Mouse (Mus musculus) intestine, embryonic 15.5 days (tissue): ENCODE results near the gene Spats1. TPM values are rescaled to one million over a fixed set of nuclear protein-coding genes. Genes with fewer than 3 reads are reported as not detected.

Source experiments
- ATAC-seq: fragments of 200-750 bp; cut with Nextera tagmentation; 2 replicates; pipeline ENCODE4 v1.8.0; 2017; ENCODE audit warnings: moderate TSS enrichment, moderate library complexity
- H3K27ac ChIP-seq: fragments of 300-500 bp; sonication (generic); 2 replicates; pipeline ENCODE4 v1.5.1; 2015; ENCODE audit warnings: mild to moderate bottlenecking, inconsistent platforms
- H3K27me3 ChIP-seq: fragments of 300-500 bp; sonication (generic); replicated peaks from 2 replicates; pipeline ENCODE4 v1.6.1; 2015; ENCODE audit warnings: inconsistent platforms
- H3K36me3 ChIP-seq: fragments of 300-500 bp; sonication (generic); 2 replicates; pipeline ENCODE4 v1.6.1; 2015; ENCODE audit warnings: inconsistent platforms
- H3K4me1 ChIP-seq: fragments of 300-500 bp; sonication (generic); replicated peaks from 2 replicates; pipeline ENCODE4 v1.6.1; 2015; ENCODE audit warnings: inconsistent platforms
- H3K4me2 ChIP-seq: fragments of 300-500 bp; sonication (generic); replicated peaks from 2 replicates; pipeline ENCODE4 v1.6.1; 2015; ENCODE audit warnings: mild to moderate bottlenecking, inconsistent platforms
- H3K4me3 ChIP-seq: fragments of 300-500 bp; sonication (generic); replicated peaks from 2 replicates; pipeline ENCODE4 v1.5.1; 2015; ENCODE audit warnings: inconsistent platforms
- H3K9ac ChIP-seq: fragments of 300-500 bp; sonication (generic); 2 replicates; pipeline ENCODE4 v1.6.1; 2015; ENCODE audit warnings: inconsistent platforms
- H3K9me3 ChIP-seq: fragments of 300-500 bp; sonication (generic); 2 replicates; pipeline ENCODE4 v1.6.1; 2016; ENCODE audit warnings: inconsistent platforms
- WGBS: fragments of 180-500 bp; shearing (Covaris S2); methylation state at CpG from one replicate; pipeline ENCODE4 v1.1.7; 2015; 5-methylcytosine and 5-hydroxymethylcytosine counted together
- polyA plus RNA-seq: library from polyadenylated mRNA; unstranded; fragments of >200 nt; fragmentation: Nextera tagmentation; extraction: Ambion mirVana; gene quantifications from 2 replicates; pipeline ENCODE4 v1.2.1, GENCODE M21; 2015

Gene Spats1
- polyA plus RNA-seq, result 0.11 and 0.43 TPM in 2 replicates

DNA sequence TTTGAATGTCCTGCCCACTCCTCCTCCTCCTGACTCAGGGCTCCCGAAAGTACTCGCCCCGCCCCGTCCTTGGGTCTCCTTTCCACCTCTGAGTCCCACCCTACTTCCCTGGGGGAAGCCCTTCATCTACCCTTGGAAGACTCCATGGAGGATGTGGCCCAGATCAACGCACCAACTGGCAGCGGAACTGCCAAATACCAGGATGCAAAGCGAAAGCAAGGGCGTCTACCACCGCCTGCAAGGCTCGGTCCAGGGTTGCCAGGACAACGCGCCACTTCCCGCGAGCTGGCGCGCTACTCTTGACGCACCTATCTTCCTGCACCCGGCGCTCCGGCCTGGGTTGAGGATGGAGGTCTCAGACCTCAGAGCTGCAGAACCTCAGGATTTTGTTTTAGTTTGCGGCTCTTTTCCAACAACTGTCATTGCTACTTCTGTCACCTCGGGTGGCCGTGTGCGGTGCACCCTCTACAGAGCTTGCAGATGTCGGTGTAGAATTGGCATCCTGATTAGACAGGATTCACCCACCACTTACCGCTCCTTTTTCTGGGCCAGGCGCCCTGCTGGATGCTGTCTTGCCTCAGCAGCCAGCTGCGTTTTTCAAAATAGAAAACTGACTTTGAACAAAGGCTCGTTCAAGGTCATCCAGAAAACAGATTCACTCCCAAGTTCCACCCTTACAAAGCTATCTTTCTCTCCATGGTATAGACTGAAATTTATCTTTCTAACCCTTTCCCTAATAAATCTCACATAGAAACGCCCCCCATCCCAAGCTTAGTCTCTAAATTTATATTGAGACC lies at the start of gene Spats1:
TSS of gene Spats1 (minus strand) at position 747 of the 797 bp plus-strand sequence.
- peak; percentile 80 for ATAC-seq
- H3K27me3 ChIP-seq, result peaks cover 17% of the 10 kb centered on the region
- no peaks in the 10 kb centered on the region for H3K36me3 ChIP-seq
- H3K9me3 ChIP-seq, result no peaks in the 10 kb centered on the region
- H3K4me2 ChIP-seq, result peak within 1 kb of the TSS; percentile 65
- H3K9ac ChIP-seq, result peak within 1 kb of the TSS; percentile 11; the same call in 1 of the 2 replicates
- 5% methylated on average over 30 of the region's 30 CpGs for WGBS
- H3K4me1 ChIP-seq, result peaks cover 4% of the 10 kb centered on the region; the same call in 1 of the 2 replicates
- H3K4me3 ChIP-seq, result peak within 1 kb of the TSS; percentile 34
- no peak within 1 kb of the TSS for H3K27ac ChIP-seq

DNA sequence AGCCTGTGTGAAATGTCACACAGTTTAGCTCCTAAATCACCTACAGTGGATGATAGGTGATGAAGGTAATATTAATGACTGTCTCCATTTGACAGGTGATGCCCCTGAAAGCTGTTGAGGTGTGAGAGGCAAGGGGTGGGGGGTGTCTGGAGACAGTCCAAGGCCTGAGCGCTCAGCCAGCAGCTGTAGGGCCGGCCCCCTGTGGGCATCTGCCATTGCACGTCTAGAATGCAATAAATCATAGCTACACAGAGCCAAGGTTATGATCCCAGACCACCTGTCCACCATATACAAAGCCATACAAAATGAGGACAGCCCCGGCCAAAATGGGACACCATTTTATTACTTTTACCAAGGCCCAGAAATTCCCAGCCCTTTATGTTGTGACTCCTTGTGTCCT lies 49.7 kb upstream of the Spats1 start:
- Histone ChIP-seq H3K36me3 (no peaks in the 10 kb centered on the region), H3K27me3 (peaks cover 8% of the 10 kb centered on the region), H3K4me1 (peaks cover 8% of the 10 kb centered on the region), H3K9ac (no peak overlapping the region), H3K4me3 (no peak overlapping the region), H3K27ac (no peak overlapping the region), H3K9me3 (no peaks in the 10 kb centered on the region), H3K4me2 (no peak overlapping the region)
- 57% methylated on average over 4 of the region's 4 CpGs for WGBS
- no peak for ATAC-seq

DNA sequence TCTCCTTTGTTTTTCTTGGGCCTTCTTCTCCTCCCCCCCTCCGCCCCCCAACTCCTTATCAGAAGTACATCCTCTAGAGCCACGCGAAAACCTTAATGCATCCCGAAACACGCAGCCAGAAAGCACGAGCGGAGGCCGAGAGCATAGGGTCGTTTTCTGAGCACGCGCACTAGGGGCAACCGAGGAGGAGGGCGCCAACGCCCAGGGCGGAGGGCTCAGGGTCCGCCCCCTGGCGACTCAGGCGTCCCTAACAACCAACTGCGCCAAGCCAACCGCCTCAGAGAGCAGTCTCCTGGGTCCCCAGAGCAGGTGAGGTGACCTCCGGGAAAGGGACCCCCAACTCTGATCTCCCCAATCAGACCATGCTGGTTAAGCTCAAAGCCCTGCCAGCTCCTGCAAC lies 48.0 kb upstream of the Spats1 start, which contains the start of gene Tcte1:
TSS of gene Tcte1 (plus strand) at position 172 of the 400 bp plus-strand sequence.
- H3K4me3 ChIP-seq, result peak within 1 kb of the TSS; percentile 27
- H3K4me2 ChIP-seq, result peak within 1 kb of the TSS; percentile 70
- under 1% methylated on average over 21 of the region's 21 CpGs for WGBS
- H3K9ac ChIP-seq, result peak within 1 kb of the TSS; percentile 26
- H3K9me3 ChIP-seq, result no peaks in the 10 kb centered on the region
- H3K27ac ChIP-seq, result no peak within 1 kb of the TSS
- peaks cover 8% of the 10 kb centered on the region for H3K4me1 ChIP-seq
- H3K36me3 ChIP-seq, result 0 out of 2 replicates have a peak, but pooled peaks cover 5% of the 10 kb centered on the region
- H3K27me3 ChIP-seq, result no peaks in the 10 kb centered on the region; the same call in 1 of the 2 replicates
- peak; percentile 82 for ATAC-seq

DNA sequence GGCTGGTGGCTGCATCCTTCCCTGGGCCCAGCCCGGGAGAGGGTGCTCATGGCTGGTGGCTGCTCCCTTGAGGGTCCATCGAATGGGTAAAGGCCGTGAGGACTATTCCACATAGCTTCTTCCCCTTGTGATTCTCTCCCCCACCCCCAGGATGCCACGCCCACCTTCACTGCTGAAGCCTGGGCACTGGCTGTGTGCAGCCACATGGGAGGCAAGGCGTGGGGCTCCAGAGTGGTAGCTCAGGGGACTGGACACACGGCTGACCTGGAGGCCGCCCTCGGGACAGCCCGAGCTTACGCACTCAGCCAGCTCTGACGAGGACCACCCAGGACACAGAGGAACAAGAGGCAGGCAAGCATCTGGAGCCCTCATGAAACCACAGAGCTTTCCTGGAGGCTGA lies 44.9 kb upstream of the Spats1 start:
- 76% methylated on average over 11 of the region's 11 CpGs for WGBS
- Histone ChIP-seq H3K4me2 (no peak overlapping the region), H3K4me3 (no peak overlapping the region), H3K9me3 (no peaks in the 10 kb centered on the region), H3K9ac (no peak overlapping the region), H3K4me1 (peaks cover 8% of the 10 kb centered on the region), H3K27me3 (no peaks in the 10 kb centered on the region; the same call in 1 of the 2 replicates), H3K36me3 (0 out of 2 replicates have a peak, but pooled peaks cover 7% of the 10 kb centered on the region), H3K27ac (no peak overlapping the region)
- ATAC-seq, result no peak

DNA sequence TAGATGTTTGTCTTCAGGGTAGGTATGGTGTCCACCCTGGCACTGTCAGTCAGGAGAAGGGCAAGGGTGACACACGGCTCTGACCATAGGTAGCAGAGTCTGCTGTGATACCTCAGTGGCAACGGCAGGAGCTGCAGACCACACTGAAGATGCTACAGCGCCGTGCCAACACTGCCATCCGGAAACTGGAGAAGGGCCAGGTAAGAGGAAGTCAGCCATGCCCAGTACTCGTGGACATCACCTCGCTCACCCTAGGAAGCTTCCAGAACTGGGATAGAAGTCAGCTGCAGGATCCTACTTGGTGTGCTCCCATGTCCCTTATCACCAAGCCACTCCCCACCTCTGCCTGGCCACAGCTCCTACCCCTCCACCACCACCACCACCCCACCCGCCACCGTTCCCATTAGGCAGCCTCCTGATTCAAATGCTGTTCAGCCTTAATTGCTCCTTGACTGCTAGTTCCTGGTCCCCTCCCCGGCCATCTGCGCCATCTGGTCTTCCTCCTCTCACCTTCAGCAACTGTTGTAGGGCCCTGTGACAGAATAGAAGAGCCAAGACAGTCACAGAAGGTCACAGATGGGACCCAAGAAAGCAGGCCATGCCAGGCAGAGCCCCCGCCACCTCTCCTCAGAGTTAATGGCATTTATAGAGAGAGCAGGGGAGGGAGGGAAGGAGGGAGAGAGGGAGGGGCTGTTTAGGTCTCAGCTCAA lies 43.7 kb upstream of the Spats1 start:
- no peak overlapping the region for H3K9ac ChIP-seq

DNA sequence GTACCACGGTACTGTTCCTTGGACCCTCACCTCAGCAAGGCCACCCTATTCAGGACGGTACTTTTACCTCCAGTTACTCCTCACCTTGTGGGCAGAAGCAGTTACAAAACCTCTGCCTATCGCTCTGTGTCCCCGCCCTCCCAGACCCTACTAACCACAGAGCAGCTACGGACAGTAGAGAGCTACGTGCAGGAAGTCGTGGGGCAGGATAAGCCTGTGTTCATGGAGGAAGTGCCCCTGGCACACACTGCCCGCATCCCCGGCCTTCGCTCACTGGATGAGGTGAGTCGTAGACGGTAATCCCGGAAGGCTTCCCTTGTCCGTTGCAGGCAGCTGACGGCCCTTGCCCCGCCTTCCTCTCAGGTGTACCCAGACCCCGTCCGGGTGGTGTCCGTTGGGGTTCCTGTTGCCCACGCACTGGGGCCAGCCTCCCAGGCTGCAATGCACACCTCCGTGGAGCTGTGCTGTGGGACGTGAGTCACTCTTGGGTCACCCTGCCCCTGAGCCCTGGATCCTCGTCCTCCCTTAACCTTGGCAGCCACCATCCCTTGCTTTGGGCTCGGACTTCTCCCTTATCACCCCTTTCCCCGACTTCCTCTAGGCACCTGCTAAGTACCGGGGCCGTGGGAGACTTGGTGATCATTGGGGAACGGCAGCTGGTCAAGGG lies 42.5 kb upstream of the Spats1 start:
- Histone ChIP-seq H3K27ac (no peak overlapping the region), H3K27me3 (no peaks in the 10 kb centered on the region; the same call in 1 of the 2 replicates), H3K36me3 (0 out of 2 replicates have a peak, but pooled peaks cover 7% of the 10 kb centered on the region), H3K4me1 (peaks cover 4% of the 10 kb centered on the region; the same call in 1 of the 2 replicates), H3K9me3 (no peaks in the 10 kb centered on the region), H3K4me2 (no peak overlapping the region), H3K9ac (no peak overlapping the region), H3K4me3 (no peak overlapping the region)
- no peak for ATAC-seq
- WGBS, result 92% methylated on average over 28 of the region's 28 CpGs

More for the DNA sequence above, 43.7 kb upstream of the Spats1 start:
- Histone ChIP-seq H3K4me1 (peaks cover 11% of the 10 kb centered on the region), H3K4me3 (no peak overlapping the region), H3K9me3 (no peaks in the 10 kb centered on the region), H3K27ac (no peak overlapping the region), H3K27me3 (no peaks in the 10 kb centered on the region; the same call in 1 of the 2 replicates), H3K36me3 (0 out of 2 replicates have a peak, but pooled peaks cover 7% of the 10 kb centered on the region), H3K4me2 (no peak overlapping the region)
- 76% methylated on average over 12 of the region's 12 CpGs for WGBS
- no peak for ATAC-seq

DNA sequence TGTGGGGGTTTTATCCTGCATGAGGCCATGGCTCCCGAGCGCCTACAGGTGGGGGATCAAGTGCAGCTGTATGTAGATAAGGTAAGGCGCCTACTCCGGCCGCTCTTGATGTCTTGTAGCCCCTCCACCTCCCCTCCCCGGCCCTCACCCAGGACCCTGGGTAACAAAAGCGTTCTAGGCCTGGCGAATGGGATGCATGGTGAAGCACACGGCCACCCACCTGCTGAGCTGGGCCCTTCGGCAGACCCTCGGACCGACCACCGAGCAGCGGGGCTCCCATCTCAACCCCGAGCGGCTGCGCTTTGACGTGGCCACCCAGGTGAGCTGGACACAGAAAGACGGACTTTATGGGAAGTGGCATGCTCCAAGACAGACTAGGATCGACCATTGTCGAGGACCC lies 41.9 kb upstream of the Spats1 start:
- Histone ChIP-seq H3K9ac (no peak overlapping the region), H3K4me1 (0 out of 2 replicates have a peak, but pooled peaks cover 3% of the 10 kb centered on the region), H3K4me3 (no peak overlapping the region), H3K4me2 (no peak overlapping the region), H3K9me3 (no peaks in the 10 kb centered on the region), H3K36me3 (0 out of 2 replicates have a peak, but pooled peaks cover 7% of the 10 kb centered on the region), H3K27me3 (no peaks in the 10 kb centered on the region; the same call in 1 of the 2 replicates), H3K27ac (no peak overlapping the region)
- 92% methylated on average over 21 of the region's 21 CpGs for WGBS
- ATAC-seq, result no peak

DNA sequence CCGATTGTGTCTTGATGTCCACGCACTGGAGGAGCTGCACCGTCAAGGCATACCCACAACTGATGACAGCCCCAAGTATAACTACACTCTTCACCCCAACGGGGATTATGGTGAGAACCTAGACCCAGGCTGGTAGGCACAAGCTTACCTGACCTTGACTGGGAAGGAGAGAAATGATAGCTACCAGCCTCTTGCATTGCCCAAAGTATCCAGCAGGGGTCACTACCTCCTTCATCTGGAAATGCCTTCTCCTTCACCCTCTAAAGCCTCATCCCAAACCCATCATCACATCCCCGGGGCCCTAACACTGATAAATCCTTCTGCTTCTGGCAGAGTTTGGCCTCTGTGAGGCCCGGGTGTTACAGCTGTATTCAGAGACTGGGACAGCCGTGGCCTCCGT lies 41.3 kb upstream of the Spats1 start:
- 0 out of 2 replicates have a peak, but pooled peaks cover 3% of the 10 kb centered on the region for H3K4me1 ChIP-seq
- H3K4me3 ChIP-seq, result no peak overlapping the region
- H3K27me3 ChIP-seq, result no peaks in the 10 kb centered on the region
- peak; percentile 16; the same call in 1 of the 2 replicates for ATAC-seq
- H3K9me3 ChIP-seq, result no peaks in the 10 kb centered on the region
- WGBS, result 47% methylated on average over 8 of the region's 8 CpGs
- H3K4me2 ChIP-seq, result no peak overlapping the region
- H3K36me3 ChIP-seq, result 0 out of 2 replicates have a peak, but pooled peaks cover 7% of the 10 kb centered on the region
- H3K27ac ChIP-seq, result no peak overlapping the region
- H3K9ac ChIP-seq, result no peak overlapping the region

DNA sequence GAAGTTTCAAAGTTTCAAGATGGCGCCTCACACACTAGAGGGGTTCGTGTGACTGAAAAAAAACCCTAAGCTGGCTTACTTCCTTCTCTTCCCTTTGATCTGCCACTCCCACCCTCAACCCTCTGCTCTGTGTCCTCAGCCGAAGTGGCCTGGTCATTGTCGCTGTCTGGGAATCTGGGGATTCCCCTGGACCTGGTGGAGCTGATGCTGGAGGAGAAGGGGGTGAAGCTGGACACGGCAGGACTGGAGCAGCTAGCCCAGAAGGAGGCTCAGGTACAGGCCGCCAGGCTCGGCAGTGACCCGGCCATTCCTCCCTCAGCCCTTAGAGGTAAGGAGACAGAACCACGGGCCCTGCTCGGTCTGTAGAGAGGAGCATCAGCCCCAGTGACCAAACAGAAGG lies 40.6 kb upstream of the Spats1 start:
- Histone ChIP-seq H3K4me3 (no peak overlapping the region), H3K9ac (no peak overlapping the region), H3K27ac (no peak overlapping the region), H3K27me3 (no peaks in the 10 kb centered on the region), H3K36me3 (0 out of 2 replicates have a peak, but pooled peaks cover 7% of the 10 kb centered on the region), H3K9me3 (no peaks in the 10 kb centered on the region), H3K4me2 (no peak overlapping the region), H3K4me1 (0 out of 2 replicates have a peak, but pooled peaks cover 3% of the 10 kb centered on the region)
- WGBS, result 72% methylated on average over 10 of the region's 10 CpGs
- no peak for ATAC-seq

DNA sequence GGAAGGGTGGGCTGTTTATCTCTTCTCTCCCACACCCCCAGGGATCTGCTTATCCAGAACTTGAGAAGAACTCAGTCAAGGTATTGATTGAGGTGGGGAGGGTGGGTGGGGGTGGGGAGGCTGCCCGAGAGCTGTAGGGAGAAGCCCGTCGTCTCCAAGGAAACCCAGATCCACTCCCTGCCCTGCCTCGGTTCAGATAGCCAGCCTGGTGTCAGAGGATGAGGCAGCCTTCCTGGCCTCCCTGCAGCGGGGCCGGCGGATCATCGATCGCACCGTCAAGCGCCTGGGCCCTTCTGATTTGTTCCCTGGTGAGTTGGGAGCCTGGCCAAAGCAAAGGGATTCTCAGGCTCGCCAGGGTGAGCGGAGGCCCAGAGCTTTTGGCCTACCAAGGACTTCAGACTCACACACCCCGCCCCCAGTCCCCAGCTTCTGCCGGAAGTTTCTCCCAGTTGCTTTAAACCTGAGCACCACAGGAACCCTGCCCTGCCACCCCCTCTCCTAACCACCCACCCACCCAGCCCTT lies 40.0 kb upstream of the Spats1 start:
- Histone ChIP-seq H3K9ac (no peak overlapping the region), H3K9me3 (no peaks in the 10 kb centered on the region), H3K4me2 (no peak overlapping the region), H3K4me3 (no peak overlapping the region), H3K4me1 (0 out of 2 replicates have a peak, but pooled peaks cover 3% of the 10 kb centered on the region), H3K27me3 (no peaks in the 10 kb centered on the region), H3K36me3 (0 out of 2 replicates have a peak, but pooled peaks cover 7% of the 10 kb centered on the region), H3K27ac (no peak overlapping the region)
- WGBS, result 43% methylated on average over 15 of the region's 15 CpGs
- peak; percentile 35 for ATAC-seq

DNA sequence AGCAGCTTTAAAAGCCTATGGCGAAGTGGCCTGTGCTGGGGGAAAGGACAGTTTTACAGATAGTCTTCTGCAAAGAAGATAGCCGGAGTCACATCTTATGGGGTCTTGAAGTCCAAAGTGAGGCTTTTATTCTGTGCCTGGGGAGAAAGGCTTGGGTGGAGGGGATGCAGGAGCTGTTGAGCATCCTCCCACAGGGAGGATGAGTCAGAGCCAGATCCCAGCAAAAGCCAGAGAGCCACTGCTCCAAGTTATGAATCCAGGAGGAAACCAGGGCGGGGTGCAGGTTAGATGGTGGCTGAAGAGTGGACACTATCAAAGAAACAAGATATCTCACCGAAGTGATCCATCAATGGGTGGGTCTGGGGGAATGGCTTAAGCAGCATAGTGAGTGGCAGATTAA lies 36.5 kb upstream of the Spats1 start:
- Histone ChIP-seq H3K36me3 (peaks cover 6% of the 10 kb centered on the region; the same call in 1 of the 2 replicates), H3K9me3 (no peaks in the 10 kb centered on the region), H3K27ac (no peak overlapping the region), H3K4me2 (no peak overlapping the region), H3K4me3 (no peak overlapping the region), H3K4me1 (peaks cover 7% of the 10 kb centered on the region; the same call in 1 of the 2 replicates), H3K9ac (no peak overlapping the region), H3K27me3 (no peaks in the 10 kb centered on the region)
- ATAC-seq, result no peak
- 85% methylated on average over 4 of the region's 4 CpGs for WGBS
